In genomic region chr5:23826321-23827004, GRCm38 (mm10) we compare ENCODE assay signal across 8 mouse cellular contexts. TPM values are rescaled to one million over a fixed set of nuclear protein-coding genes. Genes with fewer than 3 reads are reported as not detected.
DNase-seq lines count a peak whose midpoint lies in the region; ATAC-seq and TF ChIP-seq lines count a peak whose summit lies in the region.

No protein-coding gene starts in this region.

- no peak for TF ChIP-seq EP300 in heart, adult 2 months (IDR thresholded peaks at IDR 0.05; ENCODE audit: insufficient read depth, low read depth, low read length)

- TF ChIP-seq CTCF in heart, adult 2 months (IDR thresholded peaks at IDR 0.05), result peak; percentile 93
- peak; percentile 90 for TF ChIP-seq CTCF in bone marrow, adult 2 months (IDR thresholded peaks at IDR 0.05; ENCODE audit: control insufficient read depth, insufficient read depth, low read length)
- peak; percentile 87 for TF ChIP-seq CTCF in kidney, postnatal 0 days (IDR thresholded peaks at IDR 0.05; ENCODE audit: low read depth)
- TF ChIP-seq CTCF in spleen, adult 2 months (IDR thresholded peaks at IDR 0.05; ENCODE audit: extremely low read depth, insufficient read depth, insufficient read length, insufficient replicate concordance), result peak; percentile 81; the same call in 1 of the 2 replicates

- no peak overlapping the region for H3K4me2 ChIP-seq in heart, embryonic 12.5 days
- H3K4me2 ChIP-seq in forebrain, embryonic 11.5 days (ENCODE audit: low read depth, low read length, severe bottlenecking), result no peak overlapping the region
- H3K4me2 ChIP-seq in kidney, postnatal 0 days (ENCODE audit: low read length), result no peak overlapping the region

- H3K79me2 ChIP-seq in heart, adult 2 months (replicated peaks; ENCODE audit: control insufficient read depth, insufficient read depth, low read length), result no peaks in the 10 kb centered on the region

- no peaks in the 10 kb centered on the region for H3K4me1 ChIP-seq in heart, adult 2 months (ENCODE audit: control insufficient read depth, insufficient read depth, low read length)
- H3K4me1 ChIP-seq in heart, embryonic 12.5 days (replicated peaks), result 0 out of 2 replicates have a peak, but pooled peaks cover 2% of the 10 kb centered on the region
- no peaks in the 10 kb centered on the region; the same call in 1 of the 2 replicates for H3K4me1 ChIP-seq in bone marrow, adult 2 months (ENCODE audit: control insufficient read depth, insufficient read depth, low read length)
- H3K4me1 ChIP-seq in forebrain, embryonic 11.5 days (replicated peaks; ENCODE audit: control insufficient read depth, insufficient read depth, low read length), result no peaks in the 10 kb centered on the region
- H3K4me1 ChIP-seq in kidney, postnatal 0 days (replicated peaks; ENCODE audit: insufficient read depth, low read length), result no peaks in the 10 kb centered on the region
- H3K4me1 ChIP-seq in spleen, adult 2 months (ENCODE audit: control insufficient read depth, insufficient read depth, insufficient read length), result no peaks in the 10 kb centered on the region

- no peaks in the 10 kb centered on the region for H3K36me3 ChIP-seq in heart, adult 2 months (ENCODE audit: control insufficient read depth, insufficient read depth, low read length)
- H3K36me3 ChIP-seq in heart, embryonic 12.5 days, result 0 out of 2 replicates have a peak, but pooled peaks cover 5% of the 10 kb centered on the region
- no peaks in the 10 kb centered on the region for H3K36me3 ChIP-seq in forebrain, embryonic 11.5 days (ENCODE audit: control insufficient read depth, insufficient read depth, low read length)
- H3K36me3 ChIP-seq in kidney, postnatal 0 days (ENCODE audit: insufficient read depth, low read length), result no peaks in the 10 kb centered on the region
- H3K36me3 ChIP-seq in spleen, adult 2 months (ENCODE audit: control insufficient read depth, insufficient read depth, low read length), result no peaks in the 10 kb centered on the region

- no peak for ATAC-seq in heart, embryonic 12.5 days (ENCODE audit: insufficient number of reproducible peaks, low FRiP score)
- no peak for ATAC-seq in forebrain, embryonic 11.5 days (replicated peaks; ENCODE audit: low FRiP score)
- ATAC-seq in kidney, postnatal 0 days (replicated peaks; ENCODE audit: low FRiP score, low read depth), result peak; percentile 36; the same call in 1 of the 2 replicates

- WGBS in heart, adult 2 months, result 34% methylated on average over 11 of the region's 11 CpGs
- 31% methylated on average over 11 of the region's 11 CpGs for WGBS in heart, embryonic 12.5 days
- WGBS in bone marrow, adult 2 months, result 35% methylated on average over 11 of the region's 11 CpGs
- 40% methylated on average over 11 of the region's 11 CpGs for WGBS in forebrain, embryonic 11.5 days
- 32% methylated on average over 11 of the region's 11 CpGs for WGBS in kidney, postnatal 0 days
- WGBS in spleen, adult 2 months, result 44% methylated on average over 11 of the region's 11 CpGs

- DNase-seq in heart, adult 2 months, result peak; percentile 37 to 79
- DNase-seq in CD4-positive helper T cell, adult 2 months (ENCODE audit: low read depth, low spot score), result peak; percentile 68
- peak; percentile 82 for DNase-seq in forebrain, embryonic 11.5 days (ENCODE audit: low spot score)
- DNase-seq in kidney, postnatal 0 days (ENCODE audit: low spot score), result peak; percentile 83
- peak; percentile 73 for DNase-seq in lung, postnatal 14 days
- DNase-seq in spleen, adult 2 months (ENCODE audit: low read depth in 1 of 2, low spot score in 2 of 2), result peak; percentile 31 to 76

- H3K9me3 ChIP-seq in heart, embryonic 12.5 days (replicated peaks), result no peaks in the 10 kb centered on the region
- no peaks in the 10 kb centered on the region for H3K9me3 ChIP-seq in forebrain, embryonic 11.5 days (ENCODE audit: control insufficient read depth, low read length)
- H3K9me3 ChIP-seq in kidney, postnatal 0 days (replicated peaks; ENCODE audit: low read length), result no peaks in the 10 kb centered on the region

- no peak for TF ChIP-seq POLR2A in heart, adult 2 months (IDR thresholded peaks at IDR 0.05; ENCODE audit: insufficient read depth, low read depth, low read length)
- TF ChIP-seq POLR2A in bone marrow, adult 2 months (IDR thresholded peaks at IDR 0.05; ENCODE audit: borderline replicate concordance, control insufficient read depth, low read depth, low read length), result no peak
- TF ChIP-seq POLR2A in spleen, adult 2 months (IDR thresholded peaks at IDR 0.05; ENCODE audit: low read depth, low read length), result no peak

- H3K27me3 ChIP-seq in heart, adult 2 months (ENCODE audit: control insufficient read depth, insufficient read depth, low read length), result peaks cover 4% of the 10 kb centered on the region
- peaks cover 23% of the 10 kb centered on the region for H3K27me3 ChIP-seq in heart, embryonic 12.5 days (replicated peaks)
- peaks cover 3% of the 10 kb centered on the region for H3K27me3 ChIP-seq in forebrain, embryonic 11.5 days (ENCODE audit: control insufficient read depth, insufficient read depth, low read length)
- H3K27me3 ChIP-seq in kidney, postnatal 0 days (ENCODE audit: insufficient read depth, low read length), result no peaks in the 10 kb centered on the region
- H3K27me3 ChIP-seq in spleen, adult 2 months (ENCODE audit: control insufficient read depth, insufficient read depth, low read length), result no peaks in the 10 kb centered on the region

- H3K9ac ChIP-seq in heart, adult 2 months (ENCODE audit: low read depth, low read length), result no peak overlapping the region
- no peak overlapping the region for H3K9ac ChIP-seq in heart, embryonic 12.5 days
- H3K9ac ChIP-seq in forebrain, embryonic 11.5 days (ENCODE audit: low read length), result no peak overlapping the region
- no peak overlapping the region for H3K9ac ChIP-seq in kidney, postnatal 0 days (ENCODE audit: low read depth, low read length)

- intact Hi-C loops in heart, adult 2 months (cut with DNase I), result no loop called here

- H3K4me3 ChIP-seq in heart, adult 2 months, result no peak overlapping the region
- H3K4me3 ChIP-seq in heart, embryonic 12.5 days, result no peak overlapping the region
- no peak overlapping the region for H3K4me3 ChIP-seq in bone marrow, adult 2 months (replicated peaks; ENCODE audit: control insufficient read depth, low read depth, low read length)
- no peak overlapping the region for H3K4me3 ChIP-seq in forebrain, embryonic 11.5 days (ENCODE audit: low read depth, low read length)
- H3K4me3 ChIP-seq in kidney, postnatal 0 days (replicated peaks; ENCODE audit: low read depth, low read length), result no peak overlapping the region
- H3K4me3 ChIP-seq in spleen, adult 2 months (ENCODE audit: extremely low read depth, insufficient read depth, insufficient read length), result no peak overlapping the region

- H3K27ac ChIP-seq in heart, adult 2 months, result no peak overlapping the region
- H3K27ac ChIP-seq in heart, embryonic 12.5 days (ENCODE audit: poor library complexity, severe bottlenecking), result no peak overlapping the region
- H3K27ac ChIP-seq in bone marrow, adult 2 months (ENCODE audit: control insufficient read depth, insufficient read depth, low read depth, low read length, poor library complexity), result no peak overlapping the region
- no peak overlapping the region for H3K27ac ChIP-seq in forebrain, embryonic 11.5 days (ENCODE audit: low read depth, low read length)
- H3K27ac ChIP-seq in kidney, postnatal 0 days, result no peak overlapping the region
- H3K27ac ChIP-seq in spleen, adult 2 months (ENCODE audit: insufficient read depth, low read length), result no peak overlapping the region

RNA-seq across cellular contexts. Expression of gene Tomm7, which starts 17.5 kb away (rescaled TPM):
- total RNA-seq in heart, adult 2 months (2021), result 100 to 1,000 TPM; 105 to 110 TPM
- 52.1 and 60.7 TPM in 2 replicates for polyA plus RNA-seq in heart, adult 2 months (2012; rRNA removed)
- 96.3 and 96.9 TPM in 2 replicates for polyA plus RNA-seq in heart, embryonic 12.5 days (2016; fragmentation: Nextera tagmentation; extraction: Ambion mirVana)
- 42.3 and 61.4 TPM in 2 replicates for polyA plus RNA-seq in bone marrow, adult 2 months (2011; ENCODE audit: insufficient read depth, insufficient read length, low replicate concordance, missing spikeins)
- 122 and 132 TPM in 2 replicates for polyA plus RNA-seq in forebrain, embryonic 11.5 days (2014; fragmentation: Nextera tagmentation; extraction: Ambion mirVana)
- polyA plus RNA-seq in kidney, postnatal 0 days (2015; fragmentation: Nextera tagmentation; extraction: Ambion mirVana), result 121 and 137 TPM in 2 replicates
- 10.3 and 12.6 TPM in 2 replicates for polyA plus RNA-seq in spleen, adult 2 months (2012; rRNA removed)

RNA-seq across cellular contexts. Expression of gene Rint1, which starts 39.0 kb away (rescaled TPM):
- 10 to 100 TPM; 12.9 to 14.7 TPM for total RNA-seq in heart, adult 2 months (2021)
- polyA plus RNA-seq in heart, adult 2 months (2012; rRNA removed), result 6.9 and 13.6 TPM in 2 replicates
- 32.1 and 32.2 TPM in 2 replicates for polyA plus RNA-seq in heart, embryonic 12.5 days (2016; fragmentation: Nextera tagmentation; extraction: Ambion mirVana)
- polyA plus RNA-seq in bone marrow, adult 2 months (2011; ENCODE audit: insufficient read depth, insufficient read length, low replicate concordance, missing spikeins), result 11.3 and 11.7 TPM in 2 replicates
- polyA plus RNA-seq in forebrain, embryonic 11.5 days (2014; fragmentation: Nextera tagmentation; extraction: Ambion mirVana), result 26.6 and 31.2 TPM in 2 replicates
- polyA plus RNA-seq in kidney, postnatal 0 days (2015; fragmentation: Nextera tagmentation; extraction: Ambion mirVana), result 26.8 and 29.5 TPM in 2 replicates
- 5.0 and 7.2 TPM in 2 replicates for polyA plus RNA-seq in spleen, adult 2 months (2012; rRNA removed)

RNA-seq across cellular contexts. Expression of gene Pus7, which starts 43.0 kb away (rescaled TPM):
- 1 to 10 TPM; 8.2 to 8.5 TPM for total RNA-seq in heart, adult 2 months (2021)
- 3.4 and 4.7 TPM in 2 replicates for polyA plus RNA-seq in heart, adult 2 months (2012; rRNA removed)
- polyA plus RNA-seq in heart, embryonic 12.5 days (2016; fragmentation: Nextera tagmentation; extraction: Ambion mirVana), result 27.3 and 28.9 TPM in 2 replicates
- 15.4 and 16.4 TPM in 2 replicates for polyA plus RNA-seq in bone marrow, adult 2 months (2011; ENCODE audit: insufficient read depth, insufficient read length, low replicate concordance, missing spikeins)
- 31.5 and 34.7 TPM in 2 replicates for polyA plus RNA-seq in forebrain, embryonic 11.5 days (2014; fragmentation: Nextera tagmentation; extraction: Ambion mirVana)
- polyA plus RNA-seq in kidney, postnatal 0 days (2015; fragmentation: Nextera tagmentation; extraction: Ambion mirVana), result 13.8 and 16.3 TPM in 2 replicates
- 2.4 and 3.0 TPM in 2 replicates for polyA plus RNA-seq in spleen, adult 2 months (2012; rRNA removed)
